2 mouse cellular contexts compared by ENCODE assay signal in genomic region chr3:96041079-96041478, GRCm38 (mm10).
TF ChIP-seq lines count a peak whose summit lies in the region.

No protein-coding gene starts in this region.

TF ChIP-seq in CH12.LX, 34 proteins besides CTCF, POLR2A, EP300 and RAD21 (continued from another document):
- TF ChIP-seq SMC3 (IDR thresholded peaks at IDR 0.05; ENCODE audit: low read depth, low read length) (no peak), ETS1 (conservative IDR thresholded peaks at IDR 0.05; ENCODE audit: low read depth, low read length) (no peak), MAZ (IDR thresholded peaks at IDR 0.05; ENCODE audit: low read depth, low read length) (no peak), MXI1 (IDR thresholded peaks at IDR 0.05; ENCODE audit: low read depth, low read length) (no peak), ZKSCAN1 (IDR thresholded peaks at IDR 0.05; ENCODE audit: borderline replicate concordance, low read depth, low read length) (peak; percentile 73)

TF ChIP-seq in MEL, 35 proteins besides CTCF, POLR2A, EP300 and RAD21 (continued from another document):
- TF ChIP-seq ZMIZ1 (IDR thresholded peaks at IDR 0.05; ENCODE audit: low read depth, low read length): no peak
- peak; percentile 97 for TF ChIP-seq ZKSCAN1 (IDR thresholded peaks at IDR 0.05; ENCODE audit: low read depth, low read length)
